18 mouse cellular contexts compared by ENCODE assay signal in the genomic region with DNA sequence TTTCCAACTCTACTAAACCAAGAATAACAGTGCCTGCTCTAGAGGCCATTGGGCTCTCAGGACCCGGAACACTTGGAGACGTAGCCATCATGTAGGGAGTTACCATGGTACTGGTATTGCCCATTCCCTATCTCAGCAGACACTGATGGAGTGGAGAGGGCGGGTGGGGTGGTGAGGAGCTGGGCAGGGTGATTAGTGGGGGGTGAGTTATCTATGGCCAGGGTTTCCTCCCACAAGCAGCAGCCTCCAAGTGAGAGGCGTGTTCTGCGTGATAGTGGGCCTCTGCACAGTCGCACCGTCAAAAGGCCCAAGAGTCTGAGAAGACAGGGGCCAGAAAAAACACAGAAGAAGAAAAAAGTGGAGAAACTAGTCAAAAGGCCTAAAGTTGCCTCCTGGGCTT. TPM values are rescaled to one million over a fixed set of nuclear protein-coding genes. Genes with fewer than 3 reads are reported as not detected.
DNase-seq lines count a peak whose midpoint lies in the region; ATAC-seq and TF ChIP-seq lines count a peak whose summit lies in the region.
"Had no signal": no experiment of that assay in that cellular context is flagged by ENCODE, and none has a peak within 500 bp of the region (broad histone marks: within the 10 kb centered on the region; RNA-seq: fewer than 3 reads in every experiment).

No protein-coding gene starts in this region.

- H3K27me3 ChIP-seq in intestine, embryonic 15.5 days (replicated peaks): no peaks in the 10 kb centered on the region
- no peaks in the 10 kb centered on the region for H3K27me3 ChIP-seq in intestine, postnatal 0 days (replicated peaks; ENCODE audit: control insufficient read depth, insufficient read depth, low read length)
- H3K27me3 ChIP-seq in forebrain, embryonic 10.5 days (ENCODE audit: poor library complexity, severe bottlenecking): peaks cover 23% of the 10 kb centered on the region
- H3K27me3 ChIP-seq: lung, embryonic 15.5 days; Patski had no signal

- H3K4me2 ChIP-seq in intestine, embryonic 15.5 days (replicated peaks): no peak overlapping the region
- H3K4me2 ChIP-seq in intestine, postnatal 0 days (replicated peaks; ENCODE audit: low read depth): no peak overlapping the region
- H3K4me2 ChIP-seq: lung, embryonic 15.5 days had no signal

- no peak overlapping the region for H3K9ac ChIP-seq in intestine, embryonic 15.5 days
- H3K9ac ChIP-seq in intestine, postnatal 0 days (ENCODE audit: low read depth, low read length): no peak overlapping the region
- H3K9ac ChIP-seq: lung, embryonic 15.5 days had no signal

- H3K27ac ChIP-seq in intestine, embryonic 15.5 days: no peak overlapping the region
- no peak overlapping the region for H3K27ac ChIP-seq in intestine, postnatal 0 days (ENCODE audit: low read depth, low read length)
- H3K27ac ChIP-seq in forebrain, embryonic 10.5 days: no peak overlapping the region
- H3K27ac ChIP-seq: hindbrain, embryonic 10.5 days; lung, embryonic 15.5 days; midbrain, embryonic 10.5 days had no signal

- H3K4me3 ChIP-seq in intestine, embryonic 15.5 days (replicated peaks): no peak overlapping the region
- H3K4me3 ChIP-seq in intestine, postnatal 0 days (ENCODE audit: low read depth, low read length): no peak overlapping the region
- H3K4me3 ChIP-seq in forebrain, embryonic 10.5 days: no peak overlapping the region
- H3K4me3 ChIP-seq: hindbrain, embryonic 10.5 days; lung, embryonic 15.5 days; midbrain, embryonic 10.5 days had no signal

- 0 out of 2 replicates have a peak, but pooled peaks have one; percentile 42 for ATAC-seq in intestine, embryonic 15.5 days
- no peak for ATAC-seq in intestine, postnatal 0 days
- no peak for ATAC-seq in monocyte, adult 5-6 weeks (replicated peaks; ENCODE audit: insufficient number of reproducible peaks, low FRiP score, low TSS enrichment, poor library complexity, severe bottlenecking)
- ATAC-seq: Patski had no signal

- H3K9me3 ChIP-seq in intestine, embryonic 15.5 days: no peaks in the 10 kb centered on the region
- H3K9me3 ChIP-seq in intestine, postnatal 0 days (ENCODE audit: control insufficient read depth): no peaks in the 10 kb centered on the region
- no peaks in the 10 kb centered on the region for H3K9me3 ChIP-seq in forebrain, embryonic 10.5 days
- H3K9me3 ChIP-seq: hindbrain, embryonic 10.5 days; lung, embryonic 15.5 days; midbrain, embryonic 10.5 days had no signal

- 69% methylated on average over 7 of the region's 7 CpGs for WGBS in intestine, embryonic 15.5 days
- whole genome bisulfite sequencing in intestine, postnatal 0 days: 51% methylated on average over 7 of the region's 7 CpGs
- 88% methylated on average over 7 of the region's 7 CpGs for WGBS in forebrain, embryonic 10.5 days

- H3K36me3 ChIP-seq in intestine, embryonic 15.5 days: no peaks in the 10 kb centered on the region
- H3K36me3 ChIP-seq in intestine, postnatal 0 days (ENCODE audit: control insufficient read depth, insufficient read depth): 0 out of 2 replicates have a peak, but pooled peaks cover 5% of the 10 kb centered on the region
- no peaks in the 10 kb centered on the region for H3K36me3 ChIP-seq in forebrain, embryonic 10.5 days (replicated peaks)
- H3K36me3 ChIP-seq: hindbrain, embryonic 10.5 days; lung, embryonic 15.5 days; midbrain, embryonic 10.5 days had no signal

- TF ChIP-seq CTCF in intestine, postnatal 0 days (IDR thresholded peaks at IDR 0.05; ENCODE audit: low read depth): no peak

- DNase-seq in MEL-GATA-1-ER (ENCODE audit: extremely low read depth, low read depth) (peak; percentile 38), liver (peak; percentile 92)
- DNase-seq in spleen, postnatal 10 days (ENCODE audit: low spot score in 2 of 2): peak; percentile 71 to 78
- no peak for DNase-seq in forebrain, embryonic 10.5 days (ENCODE audit: extremely low spot score, low spot score)
- DNase-seq in layer of hippocampus, postnatal 25 days (ENCODE audit: extremely low spot score in 1 of 2, low spot score in 1 of 2): no peak
- DNase-seq: adrenal gland, adult 8-10 months; embryo, embryonic 11 days; heart, adult 11 months; kidney, adult 8-10 months; right cerebral cortex, postnatal 4 days; thymus, postnatal 36 days had no signal

- H3K4me1 ChIP-seq in intestine, embryonic 15.5 days (replicated peaks): peaks cover 15% of the 10 kb centered on the region; the same call in 1 of the 2 replicates
- H3K4me1 ChIP-seq in intestine, postnatal 0 days (replicated peaks; ENCODE audit: control insufficient read depth, insufficient read depth, low read length): no peaks in the 10 kb centered on the region
- H3K4me1 ChIP-seq in forebrain, embryonic 10.5 days: peaks cover 16% of the 10 kb centered on the region

RNA-seq across cellular contexts. Expression of a gene that starts 12.0 kb away (rescaled TPM):
- polyA plus RNA-seq in intestine, embryonic 15.5 days (2015; fragmentation: Nextera tagmentation; extraction: Ambion mirVana): 15.1 and 17.4 TPM in 2 replicates
- 17.3 and 21.2 TPM in 2 replicates for polyA plus RNA-seq in intestine, postnatal 0 days (2015; fragmentation: Nextera tagmentation; extraction: Ambion mirVana)
- 3.4 and 4.7 TPM in 2 replicates for polyA plus RNA-seq in forebrain, embryonic 10.5 days (2016; fragmentation: Nextera tagmentation; extraction: Ambion mirVana)
- 1 to 10 TPM in 1 of 2 experiments, under 1 TPM in 1; 0.84 to 1.4 TPM for total RNA-seq in layer of hippocampus, postnatal 25 days (2021)
- total RNA-seq in monocyte, adult 5-6 weeks (2017): 5.2 to 8.6 TPM (median 7.2 TPM) in 3 replicates

Comparison
In these comparisons a context has a peak if more than half of its experiments do, and no peak if none do; other contexts are left out.
1. DNase-seq: peak in MEL-GATA-1-ER (single experiment), liver (single experiment) and spleen, postnatal 10 days (2 of 2); none in forebrain, embryonic 10.5 days (single experiment) and layer of hippocampus, postnatal 25 days (0 of 2).